Mouse (Mus musculus) E14TG2a.4 (cell line): ENCODE data around the gene Mcpt9.
"Not testable (repeated sequence)": the region's sequence is repeated elsewhere in the genome, so short reads cannot be mapped to it uniquely, and the experiment has no call there.

Experiments
- CTCF ChIP-seq: conservative IDR thresholded peaks from 2 replicates; pipeline ENCODE4 v1.5.1; 2014; ENCODE audit warnings: low read length
- NANOG ChIP-seq: IDR thresholded peaks from 2 replicates; pipeline ENCODE4 v1.6.1; 2014; ENCODE audit warnings: borderline replicate concordance, low read length, mixed read lengths

GRCm38 (mm10) chr14:56030395-56030794, at the start of gene Mcpt9:
- not testable (repeated sequence) for TF ChIP-seq CTCF, NANOG
